11 mouse cellular contexts compared by ENCODE assay signal in the genomic region with DNA sequence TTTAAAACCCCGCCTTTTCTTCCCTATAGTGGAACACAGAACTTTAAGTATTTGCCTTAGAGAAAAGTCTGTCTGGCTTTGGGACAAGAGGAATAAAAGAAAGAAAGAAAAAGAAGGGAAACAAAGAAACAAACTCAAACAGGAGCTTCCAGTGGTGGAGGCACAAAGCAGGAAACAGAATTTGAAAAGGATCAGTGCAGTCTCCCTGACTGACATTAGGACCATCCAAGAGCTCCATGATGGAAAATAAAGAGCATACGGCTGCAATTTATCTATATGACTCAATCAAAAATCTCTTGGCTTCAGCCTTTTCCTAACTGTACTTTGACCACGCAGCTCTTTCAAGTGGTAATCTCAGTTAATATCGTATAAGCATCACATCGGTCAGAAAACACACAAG. TPM values are rescaled to one million over a fixed set of nuclear protein-coding genes. Genes with fewer than 3 reads are reported as not detected.
DNase-seq lines count a peak whose midpoint lies in the region; ATAC-seq and TF ChIP-seq lines count a peak whose summit lies in the region.
"Had no signal": no experiment of that assay in that cellular context is flagged by ENCODE, and none has a peak within 500 bp of the region (broad histone marks: within the 10 kb centered on the region; RNA-seq: fewer than 3 reads in every experiment).

No protein-coding gene starts in this region.

- no peaks in the 10 kb centered on the region; the same call in 1 of the 2 replicates for H3K4me1 ChIP-seq in lung, embryonic 14.5 days (ENCODE audit: insufficient read depth)
- H3K4me1 ChIP-seq in lung, adult 2 months (ENCODE audit: control insufficient read depth, insufficient read depth, low read length), result no peaks in the 10 kb centered on the region
- no peaks in the 10 kb centered on the region for H3K4me1 ChIP-seq in forebrain, embryonic 16.5 days (replicated peaks; ENCODE audit: control insufficient read depth, insufficient read depth, low read length)
- no peaks in the 10 kb centered on the region for H3K4me1 ChIP-seq in limb, embryonic 15.5 days
- no peaks in the 10 kb centered on the region for H3K4me1 ChIP-seq in stomach, embryonic 15.5 days

- no peak for ATAC-seq in lung, embryonic 14.5 days (ENCODE audit: insufficient read depth)
- ATAC-seq in forebrain, embryonic 16.5 days, result peak; percentile 32; the same call in 1 of the 2 replicates
- no peak for ATAC-seq in limb, embryonic 15.5 days (ENCODE audit: insufficient number of reproducible peaks, low FRiP score, low TSS enrichment, low read depth)
- no peak for ATAC-seq in stomach, embryonic 15.5 days (ENCODE audit: insufficient read depth, low FRiP score, low read depth)

- H3K36me3 ChIP-seq in lung, embryonic 14.5 days (ENCODE audit: insufficient read depth), result no peaks in the 10 kb centered on the region
- H3K36me3 ChIP-seq in forebrain, embryonic 16.5 days (ENCODE audit: control insufficient read depth, insufficient read depth), result no peaks in the 10 kb centered on the region
- no peaks in the 10 kb centered on the region for H3K36me3 ChIP-seq in limb, embryonic 15.5 days
- no peaks in the 10 kb centered on the region for H3K36me3 ChIP-seq in stomach, embryonic 15.5 days

- peak overlapping the region; percentile 75 for H3K4me2 ChIP-seq in lung, embryonic 14.5 days
- peak overlapping the region; percentile 56 for H3K4me2 ChIP-seq in forebrain, embryonic 16.5 days (ENCODE audit: low read length)
- peak overlapping the region; percentile 83 for H3K4me2 ChIP-seq in limb, embryonic 15.5 days
- H3K4me2 ChIP-seq in stomach, embryonic 15.5 days, result peak overlapping the region; percentile 82

- H3K4me3 ChIP-seq in lung, embryonic 14.5 days (ENCODE audit: low read depth, low read length), result peak overlapping the region; percentile 43
- no peak overlapping the region for H3K4me3 ChIP-seq in lung, adult 2 months (replicated peaks; ENCODE audit: extremely low read depth, low read depth, low read length)
- peak overlapping the region; percentile 45 for H3K4me3 ChIP-seq in forebrain, embryonic 16.5 days (replicated peaks; ENCODE audit: low read length)
- H3K4me3 ChIP-seq in limb, embryonic 15.5 days, result peak overlapping the region; percentile 46
- peak overlapping the region; percentile 48 for H3K4me3 ChIP-seq in stomach, embryonic 15.5 days (replicated peaks)

- 29% methylated on average over 5 of the region's 5 CpGs for WGBS in lung, embryonic 14.5 days
- 29% methylated on average over 5 of the region's 5 CpGs for WGBS in lung, adult 2 months
- 14% methylated on average over 5 of the region's 5 CpGs for WGBS in forebrain, embryonic 16.5 days
- whole genome bisulfite sequencing in limb, embryonic 15.5 days, result 33% methylated on average over 5 of the region's 5 CpGs
- 31% methylated on average over 5 of the region's 5 CpGs for WGBS in stomach, embryonic 15.5 days

- H3K9me3 ChIP-seq in lung, embryonic 14.5 days (ENCODE audit: low read depth, low read length), result no peaks in the 10 kb centered on the region
- no peaks in the 10 kb centered on the region for H3K9me3 ChIP-seq in forebrain, embryonic 16.5 days (ENCODE audit: control insufficient read depth, low read length)
- H3K9me3 ChIP-seq in limb, embryonic 15.5 days, result no peaks in the 10 kb centered on the region
- no peaks in the 10 kb centered on the region for H3K9me3 ChIP-seq in stomach, embryonic 15.5 days
- H3K9me3 ChIP-seq: megakaryocyte, embryonic 14.5 days had no signal

- no peak overlapping the region for H3K27ac ChIP-seq in lung, embryonic 14.5 days (ENCODE audit: low read depth)
- H3K27ac ChIP-seq in forebrain, embryonic 16.5 days (ENCODE audit: low read length), result no peak overlapping the region
- no peak overlapping the region for H3K27ac ChIP-seq in limb, embryonic 15.5 days
- H3K27ac ChIP-seq in stomach, embryonic 15.5 days, result no peak overlapping the region

- TF ChIP-seq CTCF in lung, embryonic 14.5 days (IDR thresholded peaks at IDR 0.05; ENCODE audit: low read depth), result no peak
- TF ChIP-seq CTCF in lung, adult 2 months (IDR thresholded peaks at IDR 0.05; ENCODE audit: insufficient read depth, low read length), result no peak

- no peak for DNase-seq in lung, embryonic 14.5 days
- DNase-seq in lung, adult 2 months, result no peak
- DNase-seq in adrenal gland, adult (ENCODE audit: inconsistent age in 2 of 2, low spot score in 1 of 2), result no peak
- DNase-seq in layer of hippocampus, postnatal 14 days (ENCODE audit: low spot score in 2 of 2), result no peak
- DNase-seq: cerebellum, adult 9-10 months had no signal

- H3K27me3 ChIP-seq in lung, embryonic 14.5 days (ENCODE audit: insufficient read depth, low read length), result no peaks in the 10 kb centered on the region
- H3K27me3 ChIP-seq in forebrain, embryonic 16.5 days (replicated peaks; ENCODE audit: control insufficient read depth, insufficient read depth, low read length), result no peaks in the 10 kb centered on the region
- no peaks in the 10 kb centered on the region for H3K27me3 ChIP-seq in limb, embryonic 15.5 days
- H3K27me3 ChIP-seq in stomach, embryonic 15.5 days (replicated peaks), result no peaks in the 10 kb centered on the region

- TF ChIP-seq POLR2A in lung, adult 2 months (IDR thresholded peaks at IDR 0.05; ENCODE audit: borderline replicate concordance, extremely low read depth, low read depth, low read length), result no peak

- peak overlapping the region; percentile 53 for H3K9ac ChIP-seq in lung, embryonic 14.5 days
- H3K9ac ChIP-seq in forebrain, embryonic 16.5 days (replicated peaks; ENCODE audit: low read depth, low read length), result peak overlapping the region; percentile 49; the same call in 1 of the 2 replicates
- H3K9ac ChIP-seq in limb, embryonic 15.5 days, result no peak overlapping the region; the same call in 1 of the 2 replicates
- H3K9ac ChIP-seq in stomach, embryonic 15.5 days, result no peak overlapping the region

RNA-seq across cellular contexts. Expression of a gene that starts 0.6 kb away (rescaled TPM):
- not detected in 2 replicates for polyA plus RNA-seq in lung, embryonic 14.5 days (2014; fragmentation: Nextera tagmentation; extraction: Ambion mirVana)
- polyA plus RNA-seq in lung, adult 2 months (2012; rRNA removed), result 273 TPM in 1 of 2 replicates, not detected in the other
- polyA plus RNA-seq in forebrain, embryonic 16.5 days (2015; fragmentation: Nextera tagmentation; extraction: Ambion mirVana), result not detected in 2 replicates
- 33.4 and 55.3 TPM in 2 replicates for polyA plus RNA-seq in limb, embryonic 15.5 days (2015; fragmentation: Nextera tagmentation; extraction: Ambion mirVana)
- polyA plus RNA-seq in stomach, embryonic 15.5 days (2015; fragmentation: Nextera tagmentation; extraction: Ambion mirVana), result 3.0 and 22.7 TPM in 2 replicates
- total RNA-seq in layer of hippocampus, postnatal 14 days (2021), result not detected
- polyA plus RNA-seq: kidney, adult 2 months had no signal

RNA-seq across cellular contexts. Expression of a gene that starts 4.0 kb away (rescaled TPM):
- not detected in 2 replicates for polyA plus RNA-seq in lung, embryonic 14.5 days (2014; fragmentation: Nextera tagmentation; extraction: Ambion mirVana)
- 2.9 TPM in 1 of 2 replicates, not detected in the other for polyA plus RNA-seq in lung, adult 2 months (2012; rRNA removed)
- polyA plus RNA-seq in forebrain, embryonic 16.5 days (2015; fragmentation: Nextera tagmentation; extraction: Ambion mirVana), result not detected in 2 replicates
- 2.3 and 24.6 TPM in 2 replicates for polyA plus RNA-seq in limb, embryonic 15.5 days (2015; fragmentation: Nextera tagmentation; extraction: Ambion mirVana)
- not detected in 2 replicates for polyA plus RNA-seq in stomach, embryonic 15.5 days (2015; fragmentation: Nextera tagmentation; extraction: Ambion mirVana)
- not detected for total RNA-seq in layer of hippocampus, postnatal 14 days (2021)
- polyA plus RNA-seq: kidney, adult 2 months; small intestine, adult 2 months had no signal

RNA-seq across cellular contexts. Expression of a gene that starts 22.8 kb away (rescaled TPM):
- polyA plus RNA-seq in lung, embryonic 14.5 days (2014; fragmentation: Nextera tagmentation; extraction: Ambion mirVana), result not detected in 2 replicates
- 237 TPM in 1 of 2 replicates, not detected in the other for polyA plus RNA-seq in lung, adult 2 months (2012; rRNA removed)
- polyA plus RNA-seq in forebrain, embryonic 16.5 days (2015; fragmentation: Nextera tagmentation; extraction: Ambion mirVana), result not detected in 2 replicates
- 58.4 and 77.7 TPM in 2 replicates for polyA plus RNA-seq in limb, embryonic 15.5 days (2015; fragmentation: Nextera tagmentation; extraction: Ambion mirVana)
- 2.3 TPM in 1 of 2 replicates, not detected in the other for polyA plus RNA-seq in stomach, embryonic 15.5 days (2015; fragmentation: Nextera tagmentation; extraction: Ambion mirVana)
- not detected for total RNA-seq in layer of hippocampus, postnatal 14 days (2021)
- polyA plus RNA-seq: kidney, adult 2 months had no signal

RNA-seq across cellular contexts. Expression of a gene that starts 48.0 kb away (rescaled TPM):
- polyA plus RNA-seq in lung, embryonic 14.5 days (2014; fragmentation: Nextera tagmentation; extraction: Ambion mirVana), result not detected in 2 replicates
- 169 TPM in 1 of 2 replicates, not detected in the other for polyA plus RNA-seq in lung, adult 2 months (2012; rRNA removed)
- polyA plus RNA-seq in forebrain, embryonic 16.5 days (2015; fragmentation: Nextera tagmentation; extraction: Ambion mirVana), result not detected in 2 replicates
- polyA plus RNA-seq in limb, embryonic 15.5 days (2015; fragmentation: Nextera tagmentation; extraction: Ambion mirVana), result 0.66 TPM in 1 of 2 replicates, not detected in the other
- polyA plus RNA-seq in stomach, embryonic 15.5 days (2015; fragmentation: Nextera tagmentation; extraction: Ambion mirVana), result 0.36 TPM in 1 of 2 replicates, not detected in the other
- total RNA-seq in layer of hippocampus, postnatal 14 days (2021), result not detected
- polyA plus RNA-seq: kidney, adult 2 months; small intestine, adult 2 months had no signal

RNA-seq across cellular contexts. Expression of a gene that starts 53.8 kb away (rescaled TPM):
- not detected in 2 replicates for polyA plus RNA-seq in lung, embryonic 14.5 days (2014; fragmentation: Nextera tagmentation; extraction: Ambion mirVana)
- polyA plus RNA-seq in lung, adult 2 months (2012; rRNA removed), result not detected in 2 replicates
- polyA plus RNA-seq in forebrain, embryonic 16.5 days (2015; fragmentation: Nextera tagmentation; extraction: Ambion mirVana), result not detected in 2 replicates
- polyA plus RNA-seq in limb, embryonic 15.5 days (2015; fragmentation: Nextera tagmentation; extraction: Ambion mirVana), result not detected in 2 replicates
- not detected in 2 replicates for polyA plus RNA-seq in stomach, embryonic 15.5 days (2015; fragmentation: Nextera tagmentation; extraction: Ambion mirVana)
- not detected for total RNA-seq in layer of hippocampus, postnatal 14 days (2021)
- polyA plus RNA-seq: kidney, adult 2 months; small intestine, adult 2 months had no signal

Comparison
In these comparisons a context has a peak if more than half of its experiments do, and no peak if none do; other contexts are left out.
1. H3K9ac ChIP-seq: peak in lung, embryonic 14.5 days (single experiment) and forebrain, embryonic 16.5 days (single experiment); none in limb, embryonic 15.5 days (single experiment) and stomach, embryonic 15.5 days (single experiment).
2. Peak in every context shown above with its lines, with median percentiles within 50 percentile points of each other: H3K4me2 ChIP-seq.